Mouse (Mus musculus) bone marrow macrophage, adult 2 months (primary cell): ENCODE data around the gene Gpr182.
"Not testable (repeated sequence)": the region's sequence is repeated elsewhere in the genome, so short reads cannot be mapped to it uniquely, and the experiment has no call there.

Source experiments
- CTCF ChIP-seq: IDR thresholded peaks from 2 replicates; pipeline ENCODE4 v1.5.1; 2012; ENCODE audit warnings: low read depth, mild to moderate bottlenecking, low read length, moderate library complexity
- POLR2A ChIP-seq: IDR thresholded peaks from 2 replicates; pipeline ENCODE4 v1.6.1; 2012; ENCODE audit warnings: mild to moderate bottlenecking, low read depth, low read length, borderline replicate concordance

DNA sequence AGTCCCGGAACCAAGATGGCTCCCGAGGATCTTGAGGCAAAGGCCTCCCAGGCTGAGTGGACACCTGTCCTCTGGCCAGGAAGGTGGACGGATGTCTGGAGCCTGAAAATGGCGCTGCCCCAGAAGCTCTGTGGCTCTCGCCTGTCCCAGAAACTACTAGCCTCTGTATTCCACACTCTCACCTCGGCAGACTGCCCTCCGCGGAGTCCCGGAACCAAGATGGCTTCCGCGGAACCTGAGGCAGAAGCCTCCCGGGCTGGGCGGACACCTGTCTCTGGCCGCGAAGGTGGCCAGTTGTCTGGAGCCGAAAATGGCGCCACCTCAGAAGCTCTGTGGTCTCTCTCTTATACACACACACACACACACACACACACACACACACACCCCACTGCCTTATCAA lies 30.8 kb upstream of the Gpr182 start:
- TF ChIP-seq CTCF, POLR2A: not testable (repeated sequence)
